In genomic region chr17:31576394-31577175, GRCm38 (mm10) we compare ENCODE assay signal across 23 mouse cellular contexts. TPM values are rescaled to one million over a fixed set of nuclear protein-coding genes. Genes with fewer than 3 reads are reported as not detected.
DNase-seq lines count a peak whose midpoint lies in the region; ATAC-seq and TF ChIP-seq lines count a peak whose summit lies in the region.
"Had no signal": no experiment of that assay in that cellular context is flagged by ENCODE, and none has a peak within 500 bp of the region (broad histone marks: within the 10 kb centered on the region; RNA-seq: fewer than 3 reads in every experiment).

No protein-coding gene starts in this region.

- H3K4me3 ChIP-seq in left cerebral cortex, adult 2 months = no peak overlapping the region
- H3K4me3 ChIP-seq: embryonic facial prominence, embryonic 12.5 days; erythroblast, embryonic 14.5 days; forebrain, embryonic 13.5 days; heart, embryonic 10.5 days; hindbrain, embryonic 10.5 days; limb, embryonic 13.5 days; liver, embryonic 12.5 days; neural tube, embryonic 12.5 days had no signal

- no peak for TF ChIP-seq CTCF in left cerebral cortex, adult 2 months (IDR thresholded peaks at IDR 0.05)

- no peak for ATAC-seq in monocyte, adult 5-6 weeks (replicated peaks; ENCODE audit: insufficient number of reproducible peaks, low FRiP score, low TSS enrichment, poor library complexity, severe bottlenecking)
- ATAC-seq: activated CD4-positive, CD25-positive, alpha-beta regulatory T cell, adult 4 months; forebrain, embryonic 13.5 days; liver, embryonic 12.5 days had no signal

- intact Hi-C loops in left cerebral cortex, postnatal 4 days (cut with DNase I) = no loop called here
- intact Hi-C loops in left cerebral cortex, adult 2 months (cut with DNase I) = no loop called here

- peak; percentile 61 for DNase-seq in left cerebral cortex, postnatal 4 days
- no peak for DNase-seq in left cerebral cortex, adult 11 months (ENCODE audit: low spot score)
- peak; percentile 67 for DNase-seq in cerebellum, adult 11 months
- DNase-seq in cerebellum, adult 9-11 months = peak; percentile 90
- no peak for DNase-seq in kidney, postnatal 36 days
- no peak for DNase-seq in left cerebral cortex, adult 2 months (ENCODE audit: extremely low spot score in 1 of 2, low spot score in 2 of 2)
- DNase-seq: adrenal gland, adult 8-10 months; B cell, adult 2 months; kidney, adult 18-20 months; lung, adult 18-20 months; lung, postnatal 14 days; right cerebral cortex, postnatal 25 days; spleen, adult 18-20 months had no signal

- H3K27ac ChIP-seq in left cerebral cortex, adult 2 months = no peak overlapping the region
- H3K27ac ChIP-seq: embryonic facial prominence, embryonic 12.5 days; forebrain, embryonic 13.5 days; heart, embryonic 10.5 days; hindbrain, embryonic 10.5 days; limb, embryonic 13.5 days; liver, embryonic 12.5 days; neural tube, embryonic 12.5 days had no signal

RNA-seq across cellular contexts. Expression of gene Pknox1, which starts 12.1 kb away (rescaled TPM):
- total RNA-seq in left cerebral cortex, postnatal 4 days (2021) = 10 to 100 TPM; 17.8 to 18.8 TPM
- 26.9 to 32.1 TPM (median 29.4 TPM) in 3 replicates for total RNA-seq in monocyte, adult 5-6 weeks (2017)
- total RNA-seq in left cerebral cortex, adult 2 months (2021) = 10 to 100 TPM; 14.3 to 16.2 TPM

RNA-seq across cellular contexts. Expression of gene Ndufv3, which starts 56.7 kb away (rescaled TPM):
- 100 to 1,000 TPM; 269 to 291 TPM for total RNA-seq in left cerebral cortex, postnatal 4 days (2021)
- total RNA-seq in monocyte, adult 5-6 weeks (2017) = 166 to 246 TPM (median 210 TPM) in 3 replicates
- 100 to 1,000 TPM; 222 to 229 TPM for total RNA-seq in left cerebral cortex, adult 2 months (2021)

RNA-seq across cellular contexts. Expression of gene Wdr4, which starts 56.8 kb away (rescaled TPM):
- total RNA-seq in left cerebral cortex, postnatal 4 days (2021) = 10 to 100 TPM; 41.6 to 44.5 TPM
- total RNA-seq in monocyte, adult 5-6 weeks (2017) = 4.3 to 6.1 TPM (median 5.3 TPM) in 3 replicates
- total RNA-seq in left cerebral cortex, adult 2 months (2021) = 10 to 100 TPM; 26.4 to 27.7 TPM

Comparison
In these comparisons a context has a peak if more than half of its experiments do, and no peak if none do; other contexts are left out.
1. DNase-seq: peak in left cerebral cortex, postnatal 4 days (single experiment), cerebellum, adult 11 months (single experiment) and cerebellum, adult 9-11 months (single experiment); none in left cerebral cortex, adult 11 months (single experiment), kidney, postnatal 36 days (0 of 2) and left cerebral cortex, adult 2 months (0 of 2).